ENCODE assay signal across 24 mouse cellular contexts in genomic region chr13:112818125-112818524, GRCm38 (mm10). TPM values are rescaled to one million over a fixed set of nuclear protein-coding genes. Genes with fewer than 3 reads are reported as not detected.
A peak's percentile ranks its signal among the peaks of the same experiment; 100 is the strongest.
DNase-seq lines count a peak whose midpoint lies in the region; ATAC-seq and TF ChIP-seq lines count a peak whose summit lies in the region.
"Had no signal": no experiment of that assay in that cellular context is flagged by ENCODE, and none has a peak within 500 bp of the region (broad histone marks: within the 10 kb centered on the region; RNA-seq: fewer than 3 reads in every experiment).

No protein-coding gene starts in this region.

- 0 out of 2 replicates have a peak, but pooled peaks cover 2% of the 10 kb centered on the region for H3K4me1 ChIP-seq in lung, embryonic 14.5 days (ENCODE audit: insufficient read depth)
- H3K4me1 ChIP-seq in lung, embryonic 16.5 days (replicated peaks; ENCODE audit: control insufficient read depth, insufficient read depth, low read length), result peaks cover 19% of the 10 kb centered on the region
- peaks cover 7% of the 10 kb centered on the region; the same call in 1 of the 2 replicates for H3K4me1 ChIP-seq in lung, adult 2 months (ENCODE audit: control insufficient read depth, insufficient read depth, low read length)
- H3K4me1 ChIP-seq: embryonic facial prominence, embryonic 12.5 days; embryonic facial prominence, embryonic 15.5 days; forebrain, embryonic 10.5 days; forebrain, embryonic 12.5 days had no signal

- H3K27ac ChIP-seq in lung, embryonic 14.5 days (ENCODE audit: low read depth), result peak overlapping the region; percentile 19; the same call in 1 of the 2 replicates
- no peak overlapping the region for H3K27ac ChIP-seq in lung, embryonic 16.5 days (ENCODE audit: low read length)
- H3K27ac ChIP-seq: embryonic facial prominence, embryonic 12.5 days; embryonic facial prominence, embryonic 15.5 days; forebrain, embryonic 10.5 days; forebrain, embryonic 12.5 days had no signal

- 41% methylated on average over 3 of the region's 3 CpGs for WGBS in lung, embryonic 14.5 days
- WGBS in lung, embryonic 16.5 days, result 34% methylated on average over 3 of the region's 3 CpGs
- 47% methylated on average over 3 of the region's 3 CpGs for WGBS in lung, adult 2 months

- no peaks in the 10 kb centered on the region for H3K9me3 ChIP-seq in lung, embryonic 14.5 days (ENCODE audit: low read depth, low read length)
- H3K9me3 ChIP-seq in lung, embryonic 16.5 days (ENCODE audit: control insufficient read depth, low read length), result no peaks in the 10 kb centered on the region
- H3K9me3 ChIP-seq: embryonic facial prominence, embryonic 12.5 days; embryonic facial prominence, embryonic 15.5 days; forebrain, embryonic 10.5 days; forebrain, embryonic 12.5 days had no signal

- no peak for TF ChIP-seq CTCF in lung, embryonic 14.5 days (IDR thresholded peaks at IDR 0.05; ENCODE audit: low read depth)
- TF ChIP-seq CTCF in lung, adult 2 months (IDR thresholded peaks at IDR 0.05; ENCODE audit: insufficient read depth, low read length), result no peak

- ATAC-seq in lung, embryonic 14.5 days (ENCODE audit: insufficient read depth), result no peak
- ATAC-seq in lung, embryonic 16.5 days (ENCODE audit: low read depth), result peak; percentile 74; the same call in 1 of the 2 replicates
- ATAC-seq: activated CD4-positive, CD25-positive, alpha-beta regulatory T cell, adult 4 months; forebrain, embryonic 14.5 days; forebrain, embryonic 16.5 days had no signal

- H3K36me3 ChIP-seq in lung, embryonic 14.5 days (ENCODE audit: insufficient read depth), result 0 out of 2 replicates have a peak, but pooled peaks cover 3% of the 10 kb centered on the region
- no peaks in the 10 kb centered on the region for H3K36me3 ChIP-seq in lung, embryonic 16.5 days (ENCODE audit: control insufficient read depth, insufficient read depth, low read length)
- H3K36me3 ChIP-seq: embryonic facial prominence, embryonic 12.5 days; embryonic facial prominence, embryonic 15.5 days; forebrain, embryonic 10.5 days; forebrain, embryonic 12.5 days had no signal

- H3K4me3 ChIP-seq in lung, embryonic 14.5 days (ENCODE audit: low read depth, low read length), result no peak overlapping the region
- no peak overlapping the region for H3K4me3 ChIP-seq in lung, embryonic 16.5 days (ENCODE audit: low read length)
- H3K4me3 ChIP-seq in lung, adult 2 months (replicated peaks; ENCODE audit: extremely low read depth, low read depth, low read length), result no peak overlapping the region
- H3K4me3 ChIP-seq: embryonic facial prominence, embryonic 12.5 days; embryonic facial prominence, embryonic 15.5 days; erythroblast, embryonic 14.5 days; forebrain, embryonic 10.5 days; forebrain, embryonic 12.5 days had no signal

- peak; percentile 83 for DNase-seq in lung, embryonic 14.5 days
- DNase-seq in lung, adult 18-20 months, result no peak
- DNase-seq in lung, adult 2 months, result no peak
- DNase-seq in adipocyte (ENCODE audit: low spot score), result peak; percentile 39
- DNase-seq in T-cell, adult 2 months (ENCODE audit: low spot score), result no peak
- DNase-seq: adrenal gland, adult 2 months; adrenal gland, postnatal 10 days; adrenal gland, postnatal 25 days; cerebellum, adult 11 months; cerebellum, adult 18-20 months; cerebellum, adult 8-10 months; cerebellum, adult 9-11 months; cerebellum, postnatal 14 days; cerebellum, postnatal 36 days; embryo, embryonic 11 days had no signal

- H3K4me2 ChIP-seq in lung, embryonic 14.5 days, result no peak overlapping the region
- H3K4me2 ChIP-seq in lung, embryonic 16.5 days (ENCODE audit: low read depth, low read length), result no peak overlapping the region
- H3K4me2 ChIP-seq: embryonic facial prominence, embryonic 12.5 days; embryonic facial prominence, embryonic 15.5 days; forebrain, embryonic 12.5 days had no signal

- no peaks in the 10 kb centered on the region for H3K27me3 ChIP-seq in lung, embryonic 14.5 days (ENCODE audit: insufficient read depth, low read length)
- H3K27me3 ChIP-seq in lung, embryonic 16.5 days (ENCODE audit: control insufficient read depth, insufficient read depth, low read depth, low read length), result no peaks in the 10 kb centered on the region
- H3K27me3 ChIP-seq: embryonic facial prominence, embryonic 12.5 days; embryonic facial prominence, embryonic 15.5 days; forebrain, embryonic 12.5 days had no signal

- TF ChIP-seq POLR2A in lung, adult 2 months (IDR thresholded peaks at IDR 0.05; ENCODE audit: borderline replicate concordance, extremely low read depth, low read depth, low read length), result no peak

- H3K9ac ChIP-seq in lung, embryonic 14.5 days, result no peak overlapping the region
- H3K9ac ChIP-seq in lung, embryonic 16.5 days (ENCODE audit: low read length), result no peak overlapping the region
- H3K9ac ChIP-seq: embryonic facial prominence, embryonic 12.5 days; embryonic facial prominence, embryonic 15.5 days; forebrain, embryonic 12.5 days had no signal

RNA-seq across cellular contexts. Expression of gene Plpp1, which starts 17.5 kb away (rescaled TPM):
- polyA plus RNA-seq in lung, embryonic 14.5 days (2014; fragmentation: Nextera tagmentation; extraction: Ambion mirVana), result 52.7 and 58.5 TPM in 2 replicates
- 81.5 and 90.8 TPM in 2 replicates for polyA plus RNA-seq in lung, embryonic 16.5 days (2015; fragmentation: Nextera tagmentation; extraction: Ambion mirVana)
- polyA plus RNA-seq in lung, adult 2 months (2012; rRNA removed), result 171 and 191 TPM in 2 replicates

Comparison
In these comparisons a context has a peak if more than half of its experiments do, and no peak if none do; other contexts are left out.
1. DNase-seq: peak in lung, embryonic 14.5 days (single experiment) and adipocyte (single experiment); none in lung, adult 18-20 months (0 of 2), lung, adult 2 months (single experiment) and T-cell, adult 2 months (single experiment).